Mouse (Mus musculus) spleen, adult 2 months (tissue): ENCODE data around the gene Srsf2.

Experiments used
- CTCF ChIP-seq: fragments of 200-500 bp; IDR thresholded peaks from 2 replicates; pipeline ENCODE4 v1.5.1; 2011; ENCODE audit warnings: mild to moderate bottlenecking, inconsistent platforms; ENCODE audit not compliant: insufficient read depth, insufficient read length, insufficient replicate concordance; ENCODE audit errors: extremely low read depth
- POLR2A ChIP-seq: fragments of 200-500 bp; IDR thresholded peaks from 2 replicates; pipeline ENCODE4 v1.6.1; 2011; ENCODE audit warnings: low read depth, low read length, inconsistent platforms

DNA sequence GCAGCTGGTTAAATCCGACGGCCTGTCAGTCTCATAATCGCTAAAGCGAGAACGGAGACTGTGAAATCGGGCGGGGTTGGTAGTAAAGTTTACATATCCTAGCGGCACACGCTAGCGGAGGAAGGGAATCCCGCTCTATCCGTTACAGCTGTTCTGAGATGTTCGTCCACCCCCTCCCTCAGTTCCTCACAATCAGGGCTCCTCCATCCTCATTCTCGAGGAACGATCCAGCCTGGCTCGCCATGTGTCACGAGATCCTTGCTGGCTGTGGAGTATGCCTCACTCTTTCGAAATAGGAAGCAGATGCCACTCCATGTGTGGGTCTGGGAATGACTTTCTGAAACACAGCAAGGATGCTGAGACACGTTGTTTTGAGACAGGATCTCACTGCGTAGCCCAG lies 21.1 kb upstream of the Srsf2 start:
- TF ChIP-seq CTCF (no peak), POLR2A (no peak)
